Mouse (Mus musculus) limb, embryonic 13.5 days (tissue): Measurements from ENCODE around the gene Samd15. TPM values are rescaled to one million over a fixed set of nuclear protein-coding genes. Genes with fewer than 3 reads are reported as not detected.

Experiments used
- ATAC-seq: fragments of 200-750 bp; cut with Nextera tagmentation; 2 replicates; pipeline ENCODE4 v1.8.0; 2017; ENCODE audit warnings: low read depth, moderate number of reproducible peaks, moderate TSS enrichment; ENCODE audit not compliant: low FRiP score
- H3K27ac ChIP-seq: fragments of 300-500 bp; sonication (generic); 2 replicates; pipeline ENCODE4 v1.5.1; 2015; ENCODE audit warnings: inconsistent platforms, mild to moderate bottlenecking, moderate library complexity
- H3K27me3 ChIP-seq: fragments of 300-500 bp; sonication (generic); 2 replicates; pipeline ENCODE4 v1.6.1; 2015; ENCODE audit warnings: mild to moderate bottlenecking, inconsistent platforms
- H3K36me3 ChIP-seq: fragments of 300-500 bp; sonication (generic); 2 replicates; pipeline ENCODE4 v1.6.1; 2015; ENCODE audit warnings: inconsistent platforms, mild to moderate bottlenecking, moderate library complexity
- H3K4me1 ChIP-seq: fragments of 300-500 bp; sonication (generic); 2 replicates; pipeline ENCODE4 v1.6.1; 2015; ENCODE audit warnings: inconsistent platforms
- H3K4me2 ChIP-seq: fragments of 300-500 bp; sonication (generic); replicated peaks from 2 replicates; pipeline ENCODE4 v1.6.1; 2015; ENCODE audit warnings: inconsistent platforms, mild to moderate bottlenecking, moderate library complexity
- H3K4me3 ChIP-seq: fragments of 300-500 bp; sonication (generic); 2 replicates; pipeline ENCODE4 v1.5.1; 2015; ENCODE audit warnings: moderate library complexity, mild to moderate bottlenecking, inconsistent platforms
- H3K9ac ChIP-seq: fragments of 300-500 bp; sonication (generic); 2 replicates; pipeline ENCODE4 v1.6.1; 2015; ENCODE audit warnings: mild to moderate bottlenecking, inconsistent platforms
- H3K9me3 ChIP-seq: fragments of 300-500 bp; sonication (generic); 2 replicates; pipeline ENCODE4 v1.6.1; 2016; ENCODE audit warnings: inconsistent platforms
- WGBS: fragments of 180-500 bp; shearing (Covaris S2); methylation state at CpG from one replicate; pipeline ENCODE4 v1.1.7; 2015; 5-methylcytosine and 5-hydroxymethylcytosine counted together
- polyA plus RNA-seq: library from polyadenylated mRNA; unstranded; fragments of >200 nt; fragmentation: Nextera tagmentation; extraction: Ambion mirVana; gene quantifications from 2 replicates; pipeline ENCODE4 v1.2.1, GENCODE M21; 2015

Gene Samd15
- polyA plus RNA-seq, 1 experiment from 2014 or later, result 2.0 TPM

DNA sequence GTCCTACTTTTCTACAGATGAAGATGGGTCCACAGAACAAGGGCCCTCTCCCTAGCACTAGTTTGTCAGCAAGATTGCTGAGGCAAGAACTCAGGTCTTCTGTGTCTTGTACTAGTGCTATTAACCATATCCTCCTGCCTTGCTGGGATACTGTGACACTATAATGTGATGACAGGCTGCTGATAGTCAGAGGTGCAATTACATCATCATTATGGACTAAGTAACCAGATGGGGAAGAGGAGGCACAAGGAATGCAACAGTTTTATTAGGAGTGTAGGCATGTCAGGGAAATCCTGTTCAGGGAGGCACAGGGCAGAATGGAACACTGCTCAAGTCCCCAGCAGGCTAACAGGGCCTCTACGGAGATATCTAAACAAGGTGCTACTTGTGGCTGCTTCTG lies 39.1 kb downstream of the Samd15 start, which contains the start of gene Noxred1:
Noxred1 (minus strand) TSS at position 101 of the 400 bp plus-strand sequence.
- ATAC-seq, result no peak
- WGBS, result 90% methylated on average over 1 of the region's 1 CpGs
- no peak within 1 kb of the TSS for H3K9ac ChIP-seq
- no peak within 1 kb of the TSS for H3K27ac ChIP-seq
- H3K9me3 ChIP-seq, result no peaks in the 10 kb centered on the region
- H3K4me1 ChIP-seq, result no peaks in the 10 kb centered on the region
- no peaks in the 10 kb centered on the region for H3K27me3 ChIP-seq
- no peak within 1 kb of the TSS for H3K4me3 ChIP-seq
- H3K36me3 ChIP-seq, result peaks cover 52% of the 10 kb centered on the region
- no peak within 1 kb of the TSS for H3K4me2 ChIP-seq

DNA sequence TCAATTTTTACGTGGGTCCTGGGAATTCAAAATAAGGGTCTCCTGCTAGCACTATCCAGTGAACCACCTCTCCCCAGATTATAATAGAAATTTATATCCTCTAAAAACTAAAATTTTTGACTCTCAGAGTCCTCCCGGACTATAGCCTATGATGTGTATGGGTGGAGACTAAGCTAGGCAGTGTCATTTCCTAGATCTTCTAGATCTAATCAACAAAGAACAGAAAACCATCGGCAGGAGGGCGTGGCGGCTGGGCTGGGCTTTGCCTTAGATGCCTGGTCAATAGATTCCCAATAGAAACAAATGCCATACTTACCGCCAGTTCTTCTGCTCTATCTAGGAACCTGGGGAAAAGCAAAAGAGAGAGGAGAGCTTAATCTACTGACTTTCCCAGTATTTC lies 50.6 kb downstream of the Samd15 start:
- peaks cover 90% of the 10 kb centered on the region for H3K36me3 ChIP-seq
- 89% methylated on average over 6 of the region's 6 CpGs for WGBS
- H3K27ac ChIP-seq, result no peak overlapping the region
- H3K9me3 ChIP-seq, result no peaks in the 10 kb centered on the region
- ATAC-seq, result no peak
- H3K4me1 ChIP-seq, result no peaks in the 10 kb centered on the region
- H3K27me3 ChIP-seq, result no peaks in the 10 kb centered on the region
- H3K4me2 ChIP-seq, result no peak overlapping the region
- H3K4me3 ChIP-seq, result no peak overlapping the region
- H3K9ac ChIP-seq, result no peak overlapping the region

- Histone ChIP-seq H3K4me2 (no peak overlapping the region), H3K9me3 (no peaks in the 10 kb centered on the region), H3K4me3 (no peak overlapping the region), H3K4me1 (no peaks in the 10 kb centered on the region), H3K27me3 (no peaks in the 10 kb centered on the region), H3K36me3 (peaks cover 94% of the 10 kb centered on the region), H3K27ac (no peak overlapping the region), H3K9ac (no peak overlapping the region)
- 95% methylated on average over 6 of the region's 6 CpGs for WGBS
- no peak for ATAC-seq
Measured at GRCm38 (mm10) chr12:87253878-87254277, 54.4 kb downstream of the Samd15 start.

- ATAC-seq, result no peak
- Histone ChIP-seq H3K27me3 (no peaks in the 10 kb centered on the region), H3K4me1 (no peaks in the 10 kb centered on the region), H3K9ac (no peak overlapping the region), H3K4me3 (no peak overlapping the region), H3K4me2 (no peak overlapping the region), H3K27ac (no peak overlapping the region), H3K36me3 (peaks cover 92% of the 10 kb centered on the region), H3K9me3 (no peaks in the 10 kb centered on the region)
- 95% methylated on average over 5 of the region's 5 CpGs for WGBS
Measured at GRCm38 (mm10) chr12:87256629-87257028, 57.1 kb downstream of the Samd15 start.

DNA sequence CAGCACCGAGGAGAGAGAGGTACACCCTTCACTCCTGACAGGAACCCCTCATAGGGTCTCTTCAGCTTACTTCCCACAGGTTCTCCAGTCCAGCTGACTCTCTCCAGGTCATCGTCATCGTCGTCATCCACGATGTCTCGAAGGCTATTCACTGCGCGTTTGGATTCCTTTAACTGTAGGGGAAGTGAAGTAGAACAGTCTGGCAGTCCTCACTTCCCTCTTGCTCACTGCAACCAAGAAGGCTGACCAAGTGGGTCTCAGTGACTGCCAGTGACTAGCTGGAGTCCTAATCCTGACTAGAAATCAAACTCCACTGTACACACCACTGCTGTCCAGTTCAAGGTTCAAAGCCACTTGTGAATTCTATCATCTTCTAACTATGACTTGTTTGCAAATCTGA lies 61.0 kb downstream of the Samd15 start:
- Histone ChIP-seq H3K9ac (no peak overlapping the region), H3K4me1 (peaks cover 6% of the 10 kb centered on the region), H3K4me2 (no peak overlapping the region), H3K27ac (no peak overlapping the region), H3K27me3 (no peaks in the 10 kb centered on the region), H3K36me3 (peaks cover 74% of the 10 kb centered on the region), H3K9me3 (no peaks in the 10 kb centered on the region), H3K4me3 (no peak overlapping the region)
- 95% methylated on average over 8 of the region's 8 CpGs for WGBS
- ATAC-seq, result no peak

Other genes starting within 250 kb of the Samd15 start
- not detected in 2 replicates for gene Zdhhc22, start 209.3 kb upstream of the Samd15 start, polyA plus RNA-seq
- gene Tmem63c, start 178.4 kb upstream of the Samd15 start, polyA plus RNA-seq, result 0.05 and 0.08 TPM in 2 replicates
- gene Ngb, start 97.2 kb upstream of the Samd15 start, polyA plus RNA-seq, result 0.23 and 0.42 TPM in 2 replicates
- gene Gstz1, start 52.6 kb upstream of the Samd15 start, polyA plus RNA-seq, result 34.7 and 37.1 TPM in 2 replicates
- gene Pomt2, start 51.8 kb upstream of the Samd15 start, polyA plus RNA-seq, result 14.6 and 17.6 TPM in 2 replicates
- 2.2 and 2.5 TPM in 2 replicates for gene Tmed8, start 731 bp downstream of the Samd15 start, polyA plus RNA-seq
- 0.57 and 0.59 TPM in 2 replicates for gene Noxred1, start 39.0 kb downstream of the Samd15 start, polyA plus RNA-seq
- 51.9 and 52.2 TPM in 2 replicates for gene Vipas39, start 66.5 kb downstream of the Samd15 start, polyA plus RNA-seq
- 218 and 223 TPM in 2 replicates for gene Ahsa1, start 66.8 kb downstream of the Samd15 start, polyA plus RNA-seq
- gene Ism2, start 100.0 kb downstream of the Samd15 start, polyA plus RNA-seq, result 1.4 and 1.5 TPM in 2 replicates
- 78.2 and 78.7 TPM in 2 replicates for gene Sptlc2, start 188.6 kb downstream of the Samd15 start, polyA plus RNA-seq
- 339 and 358 TPM in 2 replicates for gene Slirp, start 244.2 kb downstream of the Samd15 start, polyA plus RNA-seq
- gene Alkbh1, start 244.3 kb downstream of the Samd15 start, polyA plus RNA-seq, result 77.1 and 78.3 TPM in 2 replicates